In the genomic region with DNA sequence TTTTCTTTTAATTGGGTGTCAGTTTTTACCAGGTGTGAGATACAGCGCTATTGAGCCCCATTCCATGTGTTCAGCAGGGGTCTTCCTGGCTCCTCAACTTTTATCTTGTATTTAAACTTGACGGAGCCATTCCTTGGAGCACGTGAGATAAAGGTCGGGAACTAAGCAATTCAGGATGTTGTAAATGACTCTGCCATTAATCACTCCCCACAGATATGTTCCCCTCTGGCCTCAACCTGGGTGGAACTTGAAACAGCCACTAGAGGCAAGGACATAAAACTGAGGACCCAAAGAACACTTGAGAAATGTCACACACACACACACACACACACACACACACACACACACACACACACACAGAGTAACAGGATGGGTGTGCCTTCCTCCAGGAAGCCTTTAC, we compare ENCODE assay signal across 23 mouse cellular contexts. TPM values are rescaled to one million over a fixed set of nuclear protein-coding genes. Genes with fewer than 3 reads are reported as not detected.
"Had no signal": no experiment of that assay in that cellular context is flagged by ENCODE, and none has a peak within 500 bp of the region (broad histone marks: within the 10 kb centered on the region; RNA-seq: fewer than 3 reads in every experiment).

No protein-coding gene starts in this region.

- H3K4me3 ChIP-seq: layer of hippocampus, adult 2 months; limb, embryonic 10.5 days; limb, embryonic 13.5 days; liver, embryonic 13.5 days; midbrain, embryonic 15.5 days; neural tube, embryonic 13.5 days had no signal

- ATAC-seq: inflammation-experienced regulatory T-cells, adult 6 months; midbrain, embryonic 15.5 days had no signal

- H3K9ac ChIP-seq: limb, embryonic 13.5 days; liver, embryonic 13.5 days; lung, embryonic 14.5 days; midbrain, embryonic 15.5 days; neural tube, embryonic 13.5 days had no signal

- H3K9me3 ChIP-seq: limb, embryonic 10.5 days; limb, embryonic 13.5 days; liver, embryonic 13.5 days; midbrain, embryonic 15.5 days; neural tube, embryonic 13.5 days had no signal

- H3K27ac ChIP-seq: kidney, postnatal 0 days; layer of hippocampus, adult 2 months; limb, embryonic 10.5 days; limb, embryonic 13.5 days; liver, embryonic 13.5 days; midbrain, embryonic 15.5 days; neural tube, embryonic 13.5 days; stomach, postnatal 0 days had no signal

- DNase-seq: kidney, adult 18-20 months; layer of hippocampus, adult 9-11 months; liver, embryonic 13.5 days; lung, embryonic 14.5 days; lung, postnatal 14 days; lung, postnatal 4 days; retina, postnatal 1 day; right cerebral cortex, postnatal 25 days; thymus, adult 2 months; thymus, postnatal 14 days had no signal

- H3K27me3 ChIP-seq: limb, embryonic 13.5 days; liver, embryonic 13.5 days; midbrain, embryonic 15.5 days; neural tube, embryonic 13.5 days had no signal

- H3K4me2 ChIP-seq: limb, embryonic 13.5 days; liver, embryonic 13.5 days; lung, embryonic 14.5 days; midbrain, embryonic 11.5 days; midbrain, embryonic 15.5 days; neural tube, embryonic 13.5 days had no signal

- H3K36me3 ChIP-seq: limb, embryonic 10.5 days; limb, embryonic 13.5 days; liver, embryonic 13.5 days; midbrain, embryonic 15.5 days; neural tube, embryonic 13.5 days had no signal

- H3K4me1 ChIP-seq: midbrain, embryonic 15.5 days had no signal

RNA-seq across cellular contexts. Expression of a gene that starts 22.5 kb away (rescaled TPM):
- polyA plus RNA-seq: inflammation-experienced regulatory T-cells, adult 6 months; kidney, postnatal 0 days; large intestine, adult 2 months; limb, embryonic 10.5 days; limb, embryonic 13.5 days; liver, embryonic 13.5 days; liver, embryonic 16.5 days; lung, embryonic 14.5 days; midbrain, embryonic 11.5 days; midbrain, embryonic 15.5 days; neural tube, embryonic 13.5 days; spleen, adult 2 months; stomach, embryonic 14.5 days; stomach, postnatal 0 days; thymus, adult 2 months had no signal
